Mouse (Mus musculus): ENCODE measurements around the gene Gm28038. TPM values are rescaled to one million over a fixed set of nuclear protein-coding genes. Genes with fewer than 3 reads are reported as not detected.

Gm28038 gene
- polyA plus RNA-seq, 1 experiment = not detected

- Histone ChIP-seq H3K4me3 (ENCODE audit: control insufficient read depth, insufficient read depth, low read length) (no peak overlapping the region), H3K27ac (ENCODE audit: control insufficient read depth, insufficient read depth, low read length) (no peak overlapping the region)
Measured at GRCm38 (mm10) chr2:30255631-30256395, 25.0 kb upstream of the Gm28038 start.

GRCm38 (mm10) chr2:30256616-30257350 lies 24.1 kb upstream of the Gm28038 start:
- TF ChIP-seq POLR2A (IDR thresholded peaks at IDR 0.05; ENCODE audit: control insufficient read depth, extremely low read depth, insufficient read depth, low read length, poor library complexity) (no peak), CTCF (IDR thresholded peaks at IDR 0.05; ENCODE audit: borderline replicate concordance, control insufficient read depth, extremely low read depth, insufficient read depth, low read length, poor library complexity) (no peak)
- no peak overlapping the region for H3K27ac ChIP-seq (ENCODE audit: control insufficient read depth, insufficient read depth, low read length)
- no peak overlapping the region for H3K4me3 ChIP-seq (ENCODE audit: control insufficient read depth, insufficient read depth, low read length)
- H3K36me3 ChIP-seq (ENCODE audit: control insufficient read depth, insufficient read depth, low read length) = peaks cover 37% of the 10 kb centered on the region
- H3K4me1 ChIP-seq (replicated peaks; ENCODE audit: control insufficient read depth, insufficient read depth, low read length) = peaks cover 50% of the 10 kb centered on the region
- 80% methylated on average over 30 of the region's 30 CpGs for WGBS
- DNase-seq = no peak
- no peaks in the 10 kb centered on the region for H3K27me3 ChIP-seq (ENCODE audit: control insufficient read depth, insufficient read depth, low read length)

More at GRCm38 (mm10) chr2:30255631-30256395, 25.0 kb upstream of the Gm28038 start:
- 97% methylated on average over 42 of the region's 42 CpGs for WGBS
- H3K4me1 ChIP-seq (replicated peaks; ENCODE audit: control insufficient read depth, insufficient read depth, low read length) = peaks cover 59% of the 10 kb centered on the region
- no peaks in the 10 kb centered on the region for H3K27me3 ChIP-seq (ENCODE audit: control insufficient read depth, insufficient read depth, low read length)
- peaks cover 36% of the 10 kb centered on the region for H3K36me3 ChIP-seq (ENCODE audit: control insufficient read depth, insufficient read depth, low read length)
- no peak for DNase-seq
- no peak for TF ChIP-seq CTCF (IDR thresholded peaks at IDR 0.05; ENCODE audit: borderline replicate concordance, control insufficient read depth, extremely low read depth, insufficient read depth, low read length, poor library complexity)
- TF ChIP-seq POLR2A (IDR thresholded peaks at IDR 0.05; ENCODE audit: control insufficient read depth, extremely low read depth, insufficient read depth, low read length, poor library complexity) = no peak

GRCm38 (mm10) chr2:30257699-30258460 lies 23.0 kb upstream of the Gm28038 start:
- no peak for TF ChIP-seq POLR2A (IDR thresholded peaks at IDR 0.05; ENCODE audit: control insufficient read depth, extremely low read depth, insufficient read depth, low read length, poor library complexity)
- no peak for TF ChIP-seq CTCF (IDR thresholded peaks at IDR 0.05; ENCODE audit: borderline replicate concordance, control insufficient read depth, extremely low read depth, insufficient read depth, low read length, poor library complexity)
- Histone ChIP-seq H3K36me3 (ENCODE audit: control insufficient read depth, insufficient read depth, low read length) (peaks cover 47% of the 10 kb centered on the region), H3K4me3 (ENCODE audit: control insufficient read depth, insufficient read depth, low read length) (no peak overlapping the region)

DNA sequence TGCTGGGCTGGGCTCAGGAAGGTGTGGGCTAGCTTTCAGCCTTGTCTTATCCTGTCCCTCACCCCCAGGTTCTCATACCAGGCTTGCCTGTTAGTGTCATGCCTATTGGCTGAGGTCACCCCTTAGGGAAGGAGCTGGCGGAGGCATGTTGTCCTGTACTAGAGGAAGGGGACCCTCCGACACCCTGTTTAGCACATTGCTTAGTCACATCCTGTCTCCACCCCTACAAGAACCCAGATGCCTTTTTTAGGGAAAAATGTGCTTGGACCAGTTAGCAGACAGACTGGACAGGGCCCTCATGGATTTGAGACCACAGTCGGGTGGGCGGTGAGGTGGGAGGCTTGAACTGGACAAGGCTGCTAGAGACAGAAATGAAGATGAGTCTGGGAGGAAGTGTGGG lies 22.2 kb upstream of the Gm28038 start:
- Histone ChIP-seq H3K27me3 (ENCODE audit: control insufficient read depth, insufficient read depth, low read length) (no peaks in the 10 kb centered on the region), H3K36me3 (ENCODE audit: control insufficient read depth, insufficient read depth, low read length) (peaks cover 54% of the 10 kb centered on the region), H3K4me1 (replicated peaks; ENCODE audit: control insufficient read depth, insufficient read depth, low read length) (peaks cover 33% of the 10 kb centered on the region), H3K27ac (ENCODE audit: control insufficient read depth, insufficient read depth, low read length) (no peak overlapping the region), H3K4me3 (ENCODE audit: control insufficient read depth, insufficient read depth, low read length) (no peak overlapping the region)
- DNase-seq = no peak
- TF ChIP-seq POLR2A (IDR thresholded peaks at IDR 0.05; ENCODE audit: control insufficient read depth, extremely low read depth, insufficient read depth, low read length, poor library complexity) (no peak), CTCF (IDR thresholded peaks at IDR 0.05; ENCODE audit: borderline replicate concordance, control insufficient read depth, extremely low read depth, insufficient read depth, low read length, poor library complexity) (no peak)
- 64% methylated on average over 4 of the region's 4 CpGs for WGBS

More at GRCm38 (mm10) chr2:30257699-30258460, 23.0 kb upstream of the Gm28038 start:
- H3K27ac ChIP-seq (ENCODE audit: control insufficient read depth, insufficient read depth, low read length) = no peak overlapping the region
- peaks cover 40% of the 10 kb centered on the region for H3K4me1 ChIP-seq (replicated peaks; ENCODE audit: control insufficient read depth, insufficient read depth, low read length)
- no peaks in the 10 kb centered on the region for H3K27me3 ChIP-seq (ENCODE audit: control insufficient read depth, insufficient read depth, low read length)
- WGBS = 30% methylated on average over 7 of the region's 7 CpGs
- DNase-seq = no peak

- H3K27me3 ChIP-seq (ENCODE audit: control insufficient read depth, insufficient read depth, low read length) = no peaks in the 10 kb centered on the region
- DNase-seq = no peak
- H3K4me1 ChIP-seq (replicated peaks; ENCODE audit: control insufficient read depth, insufficient read depth, low read length) = peaks cover 28% of the 10 kb centered on the region
- peaks cover 62% of the 10 kb centered on the region for H3K36me3 ChIP-seq (ENCODE audit: control insufficient read depth, insufficient read depth, low read length)
- WGBS = 88% methylated on average over 15 of the region's 15 CpGs
- no peak overlapping the region for H3K4me3 ChIP-seq (ENCODE audit: control insufficient read depth, insufficient read depth, low read length)
- TF ChIP-seq POLR2A (IDR thresholded peaks at IDR 0.05; ENCODE audit: control insufficient read depth, extremely low read depth, insufficient read depth, low read length, poor library complexity) = no peak
- no peak for TF ChIP-seq CTCF (IDR thresholded peaks at IDR 0.05; ENCODE audit: borderline replicate concordance, control insufficient read depth, extremely low read depth, insufficient read depth, low read length, poor library complexity)
- H3K27ac ChIP-seq (ENCODE audit: control insufficient read depth, insufficient read depth, low read length) = no peak overlapping the region
Measured at GRCm38 (mm10) chr2:30259131-30260064, 21.4 kb upstream of the Gm28038 start.
